Mouse (Mus musculus): Measurements from ENCODE around the gene Ndufa4l2.

Gene Ndufa4l2

DNA sequence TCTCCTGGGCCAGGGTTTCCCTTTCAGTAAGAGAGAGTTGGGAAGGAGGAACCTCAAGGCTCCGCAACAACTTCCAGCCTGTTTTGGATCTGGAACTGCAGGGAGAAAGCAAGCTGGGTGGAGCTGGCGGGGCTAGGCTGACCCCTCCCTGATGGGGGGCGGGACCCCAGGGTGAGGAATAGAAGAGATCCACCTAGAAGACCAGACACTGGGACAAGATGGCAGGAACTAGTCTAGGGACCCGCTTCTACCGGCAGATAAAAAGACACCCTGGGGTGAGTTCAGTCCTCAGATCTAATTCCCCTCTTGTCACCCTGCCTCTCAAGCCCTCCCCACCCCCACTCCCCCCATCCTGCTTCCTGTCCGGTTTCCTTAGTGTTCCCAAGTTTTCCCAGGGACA, at the start of gene Ndufa4l2:
Ndufa4l2 (plus strand) TSS at position 204 of the 400 bp plus-strand sequence.
- DNase-seq (ENCODE audit: low spot score in 2 of 2) = no peak

- DNase-seq (ENCODE audit: low spot score in 2 of 2) = no peak
Measured at GRCm38 (mm10) chr10:127471281-127471988, 43.3 kb upstream of the Ndufa4l2 start.

GRCm38 (mm10) chr10:127472722-127473121, 42.0 kb upstream of the Ndufa4l2 start:
- DNase-seq (ENCODE audit: low spot score in 2 of 2) = no peak

GRCm38 (mm10) chr10:127475175-127475574, 39.6 kb upstream of the Ndufa4l2 start:
- no peak for DNase-seq (ENCODE audit: low spot score in 2 of 2)

DNA sequence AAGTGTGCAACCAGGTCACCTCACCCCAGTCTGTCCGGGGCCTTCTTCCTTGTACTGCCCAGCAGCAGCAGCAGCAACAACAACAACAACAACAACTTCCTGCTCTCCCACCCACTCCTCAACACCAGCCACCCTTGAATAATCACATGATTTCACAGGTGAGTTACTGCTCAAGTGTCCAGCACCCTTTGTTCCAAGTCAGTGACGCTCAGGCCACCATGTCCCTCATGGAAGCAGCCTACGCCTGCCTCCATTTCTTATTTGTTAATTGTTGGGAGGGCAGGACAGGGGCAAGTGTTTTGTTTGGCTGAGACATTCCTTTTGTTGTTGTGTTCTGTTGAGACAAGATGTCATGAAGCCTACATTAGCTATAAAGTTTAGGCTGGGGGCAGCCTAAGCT, 38.2 kb upstream of the Ndufa4l2 start:
- no peak for DNase-seq (ENCODE audit: low spot score in 2 of 2)

GRCm38 (mm10) chr10:127477301-127477700, 37.5 kb upstream of the Ndufa4l2 start:
- no peak for DNase-seq (ENCODE audit: low spot score in 2 of 2)

DNA sequence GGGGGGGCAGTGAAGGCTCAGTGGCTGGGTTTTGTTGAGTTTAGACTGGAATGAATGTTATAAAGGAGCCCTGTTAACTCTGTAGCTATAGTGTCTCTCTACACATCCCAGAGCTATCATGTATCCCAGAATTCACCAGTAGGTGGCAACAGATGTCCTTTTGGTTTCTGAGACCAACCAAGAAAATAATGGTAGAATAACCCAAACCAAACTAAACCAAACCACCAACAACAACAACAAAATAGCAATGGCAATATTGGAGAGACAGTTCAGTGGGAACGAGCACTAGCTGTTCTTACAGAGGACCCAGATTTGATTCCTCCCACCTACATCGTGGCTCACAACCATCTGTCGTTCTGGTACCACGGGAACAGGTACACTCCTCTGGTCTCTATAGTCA, 35.6 kb upstream of the Ndufa4l2 start:
- DNase-seq (ENCODE audit: low spot score in 2 of 2) = peak in 1 of 2 experiments; percentile 31

DNA sequence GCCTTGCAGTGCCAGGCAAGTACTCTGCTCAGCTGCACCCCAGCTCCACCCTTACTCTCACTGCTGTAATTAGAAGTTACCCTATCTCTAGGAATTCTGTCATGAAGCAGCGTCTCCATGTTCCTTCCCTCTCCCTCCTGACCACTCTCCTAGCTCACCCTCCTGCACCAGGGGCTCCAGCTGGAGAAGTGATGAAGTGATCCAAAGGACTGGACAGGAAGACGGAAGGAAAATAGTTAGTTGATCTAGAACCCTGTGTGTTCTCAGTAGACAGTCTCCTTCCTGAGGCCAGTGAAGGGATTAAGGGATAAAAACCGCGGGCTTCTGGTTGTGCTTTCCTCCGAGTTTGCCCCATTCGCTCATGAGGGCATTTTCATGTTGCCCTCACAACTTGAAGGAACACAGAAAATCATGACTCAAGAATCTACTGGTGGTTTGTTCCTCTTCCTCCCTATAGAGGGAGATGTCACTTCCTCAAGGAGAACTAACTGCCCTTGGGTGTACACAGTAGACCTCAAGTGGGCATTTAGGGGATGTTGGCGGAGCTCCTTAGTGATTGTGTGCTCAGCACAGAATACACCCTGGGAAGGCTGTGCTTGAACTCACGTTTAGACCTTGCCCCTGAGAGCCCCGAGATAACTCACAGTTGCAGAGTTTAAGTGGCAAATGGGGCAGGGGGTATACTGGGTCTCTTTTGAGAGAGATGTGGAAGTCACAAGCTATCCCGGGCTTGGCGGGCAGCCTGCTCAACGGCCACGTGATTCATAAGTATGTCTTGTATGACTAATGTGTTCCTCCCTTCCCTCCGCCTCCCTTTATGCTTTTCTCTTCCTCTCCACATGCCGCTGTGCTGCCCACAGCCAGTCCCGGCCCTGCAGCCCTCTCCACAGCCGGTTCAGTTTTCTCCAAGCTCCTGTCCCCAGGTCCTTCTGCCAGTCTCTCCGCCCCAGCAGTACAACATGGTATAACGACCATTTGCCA, 33.6 kb upstream of the Ndufa4l2 start:
- peak; percentile 66 to 69 for DNase-seq (ENCODE audit: low spot score in 2 of 2)

DNA sequence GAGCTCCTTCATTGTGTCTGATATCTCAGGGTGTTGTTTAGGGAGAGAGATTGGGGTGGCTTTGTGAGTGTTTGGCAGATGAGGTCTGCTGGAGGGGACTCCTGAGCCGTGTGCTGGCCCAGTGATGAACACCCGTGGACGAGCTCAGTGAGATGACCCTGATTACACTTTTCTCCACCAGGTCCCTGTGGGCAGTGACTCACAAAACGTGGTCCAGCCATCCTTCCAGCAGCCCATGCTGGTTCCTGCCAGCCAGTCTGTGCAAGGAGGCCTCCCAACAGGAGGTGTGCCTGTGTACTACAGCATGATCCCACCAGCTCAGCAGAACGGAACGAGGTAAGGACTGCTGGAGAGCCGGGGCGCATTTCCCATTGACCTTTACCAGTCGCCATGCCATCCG, 29.5 kb upstream of the Ndufa4l2 start:
- DNase-seq (ENCODE audit: low spot score in 2 of 2) = no peak

GRCm38 (mm10) chr10:127488856-127489255, 25.9 kb upstream of the Ndufa4l2 start:
- DNase-seq (ENCODE audit: low spot score in 2 of 2) = no peak

- no peak for DNase-seq (ENCODE audit: low spot score in 2 of 2)
Measured at GRCm38 (mm10) chr10:127490160-127491127, 24.3 kb upstream of the Ndufa4l2 start.

GRCm38 (mm10) chr10:127491128-127491512, 23.6 kb upstream of the Ndufa4l2 start:
- DNase-seq (ENCODE audit: low spot score in 2 of 2) = no peak

GRCm38 (mm10) chr10:127492118-127492517, 22.6 kb upstream of the Ndufa4l2 start:
- DNase-seq (ENCODE audit: low spot score in 2 of 2) = no peak

DNA sequence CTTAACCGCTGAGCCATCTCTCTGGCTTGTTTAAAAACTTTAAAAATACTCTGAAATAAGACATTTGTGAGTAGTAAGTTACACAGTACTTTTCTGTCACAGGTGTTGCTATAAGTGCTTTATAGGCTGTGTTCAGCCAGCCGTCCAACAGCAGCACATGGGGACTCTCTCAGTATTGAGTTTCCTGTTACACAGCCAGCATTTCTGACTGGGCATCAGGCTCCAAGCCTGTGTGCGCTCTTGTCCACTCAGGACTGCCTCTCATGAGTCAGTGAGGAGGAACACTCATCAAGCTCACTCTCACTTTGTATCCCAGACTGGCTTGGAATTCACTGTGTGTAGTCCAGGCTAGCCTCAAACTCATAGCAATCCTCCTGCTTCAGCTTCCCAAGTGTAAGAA, 18.6 kb upstream of the Ndufa4l2 start:
- no peak for DNase-seq (ENCODE audit: low spot score in 2 of 2)

DNA sequence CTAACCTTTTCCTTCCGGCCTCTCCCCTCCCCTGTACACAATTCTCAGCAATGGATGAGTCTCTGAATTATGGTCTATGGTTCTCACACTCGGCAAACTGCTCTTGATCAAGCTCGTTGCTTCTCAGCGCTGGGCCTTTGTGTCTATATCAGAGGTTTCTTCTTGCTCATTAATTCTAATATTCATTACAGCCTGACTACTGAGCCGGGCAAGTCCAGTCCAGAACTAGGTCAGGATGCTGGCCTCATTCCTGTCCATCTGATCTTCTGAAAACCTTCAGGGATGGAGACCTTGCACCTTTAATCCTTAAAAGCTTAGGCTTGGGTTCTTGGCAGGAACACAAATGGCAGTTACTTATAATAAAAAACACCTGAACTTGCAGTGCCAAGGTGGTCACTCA, 15.3 kb upstream of the Ndufa4l2 start:
- no peak for DNase-seq (ENCODE audit: low spot score in 2 of 2)

DNA sequence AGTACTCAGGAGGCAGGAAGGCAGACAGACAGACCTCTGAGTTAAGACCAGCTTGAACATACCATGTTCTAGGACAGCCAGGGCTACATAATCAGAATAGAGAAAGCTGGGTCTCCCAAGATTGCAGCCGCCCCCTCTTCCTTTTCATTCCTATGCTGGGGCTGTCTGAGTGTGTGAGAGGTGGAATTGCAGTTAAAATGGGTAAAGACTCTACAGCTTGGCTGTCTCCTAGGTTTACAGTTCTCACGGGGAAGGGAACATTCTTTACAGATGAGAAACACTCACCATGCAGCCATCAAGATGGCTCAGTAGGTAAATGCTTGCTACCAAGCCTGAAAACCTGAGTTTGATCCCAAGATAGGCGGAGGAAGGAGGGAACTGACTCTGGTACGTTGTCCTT, 14.7 kb upstream of the Ndufa4l2 start:
- DNase-seq (ENCODE audit: low spot score in 2 of 2) = no peak

DNA sequence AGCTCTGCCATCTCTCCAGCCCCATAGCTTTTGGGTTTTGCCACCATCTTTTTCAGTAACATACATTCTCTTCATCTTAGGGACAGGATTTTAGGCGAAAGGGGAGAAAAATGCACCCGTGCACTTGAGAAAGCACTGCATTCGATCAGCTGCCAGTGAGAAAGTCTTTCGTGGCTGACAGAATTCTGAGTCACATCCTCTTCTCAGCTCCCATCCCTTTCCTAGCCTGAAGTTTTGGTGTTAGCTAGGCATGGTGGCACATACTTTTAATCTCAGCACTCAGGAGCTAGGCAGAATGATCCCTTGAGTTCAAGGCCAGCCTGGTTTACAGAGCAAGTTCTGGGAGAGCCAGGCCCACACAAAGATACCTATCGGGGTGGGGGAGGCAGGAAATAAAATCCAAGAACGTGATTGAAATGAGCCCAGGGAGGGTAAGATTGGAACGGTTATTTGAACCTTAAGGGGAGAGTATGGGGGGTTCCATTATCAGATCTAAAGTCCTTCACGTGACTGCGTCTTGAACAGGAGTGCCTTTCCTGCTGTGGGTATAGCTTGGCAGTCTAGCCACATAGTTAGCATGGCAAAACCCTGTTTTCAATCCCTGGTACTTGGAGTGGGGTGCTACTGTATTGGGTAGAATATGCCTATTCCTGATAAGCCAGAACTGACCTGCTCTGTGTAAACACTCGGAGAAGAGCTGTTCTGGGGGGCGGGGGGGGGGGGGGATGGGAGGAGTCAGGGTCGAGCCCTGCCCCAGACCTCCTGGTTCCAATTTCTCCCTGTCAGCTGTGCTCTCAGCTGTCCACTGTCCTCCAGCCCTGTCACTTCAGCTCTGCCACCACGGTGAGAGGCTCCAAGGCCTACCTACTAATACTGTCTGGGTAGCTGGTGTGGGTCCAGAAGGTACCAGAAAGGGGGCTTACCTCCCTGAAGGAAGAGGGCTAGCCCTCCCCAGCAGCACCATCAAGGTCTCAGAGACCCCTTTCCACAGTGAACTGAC, 13.6 kb upstream of the Ndufa4l2 start, which contains the start of gene Stac3:
Stac3 (plus strand) TSS at position 793 of the 1,000 bp plus-strand sequence.
- no peak for DNase-seq (ENCODE audit: low spot score in 2 of 2)

DNA sequence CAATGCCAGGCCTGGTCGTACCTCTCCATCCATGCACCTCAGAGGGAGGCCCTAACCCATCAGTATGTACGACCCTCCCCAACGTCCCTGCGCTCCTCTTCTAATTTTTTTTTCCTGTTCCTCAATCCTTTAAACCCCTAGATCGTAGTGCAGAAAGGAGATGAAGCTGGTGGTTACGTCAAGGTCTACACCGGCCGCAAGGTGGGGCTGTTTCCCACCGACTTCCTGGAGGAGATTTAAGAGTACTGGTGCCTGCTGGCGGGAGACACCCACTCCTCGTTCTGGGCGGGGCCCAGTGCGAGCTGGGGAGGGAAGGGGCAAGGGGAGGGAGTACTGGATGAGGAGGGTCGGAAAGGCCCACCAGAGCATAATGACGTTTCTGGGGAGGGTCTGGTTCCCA, 6.5 kb upstream of the Ndufa4l2 start:
- peak; percentile 71 to 78 for DNase-seq (ENCODE audit: low spot score in 2 of 2)

DNA sequence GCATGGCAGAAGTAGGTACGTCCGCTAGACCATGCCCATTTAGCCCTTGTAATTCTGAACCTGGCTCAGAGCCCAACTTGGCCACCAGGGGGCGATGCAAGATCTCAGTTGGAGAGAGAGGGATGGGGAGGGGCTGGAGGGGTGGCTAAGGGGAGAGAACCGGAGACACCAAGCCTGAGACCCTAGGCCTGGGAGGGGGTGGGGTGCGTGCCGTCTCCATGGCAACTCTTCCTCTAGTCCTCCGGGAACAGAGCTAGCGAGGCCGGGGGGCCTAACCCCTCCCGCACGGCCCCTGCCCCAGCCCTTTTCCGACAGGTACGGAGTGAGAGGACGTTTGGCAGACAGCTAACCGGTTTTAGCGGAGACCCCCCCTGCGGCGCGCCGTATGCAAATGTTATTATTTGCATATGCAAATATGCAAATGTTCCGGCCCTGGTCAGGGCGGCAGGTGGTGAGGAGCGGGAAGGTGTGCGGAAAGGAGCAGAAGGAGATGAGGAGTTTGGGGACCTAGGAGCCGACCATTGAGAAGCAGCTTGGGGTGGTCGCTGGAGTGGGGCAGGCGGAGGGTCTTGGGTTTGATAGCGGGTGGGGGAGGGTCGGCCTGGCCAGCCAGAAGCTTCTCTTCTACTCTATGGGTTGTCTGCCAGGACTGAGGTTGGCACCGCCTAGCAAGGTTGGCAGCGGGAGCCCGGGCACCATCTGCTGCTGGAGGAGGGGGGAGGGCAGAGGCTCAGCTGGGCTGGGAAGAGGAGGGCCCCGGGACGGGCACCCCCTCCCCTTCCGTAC, 5.5 kb upstream of the Ndufa4l2 start:
- DNase-seq (ENCODE audit: low spot score in 2 of 2) = peak; percentile 79 to 84
